Mouse (Mus musculus) MEL (cell line): ENCODE data around the gene Tmprss13. TPM values are rescaled to one million over a fixed set of nuclear protein-coding genes. Genes with fewer than 3 reads are reported as not detected.

Experiments
- DNase-seq: peaks from one replicate; pipeline ENCODE4 v3.0.0; 2011; ENCODE audit warnings: low read depth, low spot score
- H3K27ac ChIP-seq: 2 replicates; pipeline ENCODE4 v1.5.1; 2012; ENCODE audit warnings: low read depth, mild to moderate bottlenecking, control low read depth, low read length, moderate library complexity; ENCODE audit not compliant: control insufficient read depth
- H3K27me3 ChIP-seq, 2 experiments: fragments of 150-350 bp in 1 of 2; sonication (generic) in 1 of 2; 2 replicates each; pipeline ENCODE4 v1.6.1; 2012; ENCODE audit warnings: low read length in 2 of 2, mild to moderate bottlenecking in 2 of 2, improper control_type of control experiment in 1 of 2, moderate library complexity in 1 of 2; ENCODE audit not compliant: insufficient read depth in 2 of 2, control insufficient read depth in 1 of 2
- H3K36me3 ChIP-seq, 2 experiments: 2 replicates each; pipeline ENCODE4 v1.6.1; 2012 to 2014; ENCODE audit warnings: low read length in 2 of 2, improper control_type of control experiment in 1 of 2, inconsistent platforms in 1 of 2, mild to moderate bottlenecking in 1 of 2; ENCODE audit not compliant: insufficient read depth in 2 of 2, control insufficient read depth in 1 of 2
- H3K4me1 ChIP-seq, 2 experiments: fragments of 150-350 bp in 1 of 2; sonication (generic) in 1 of 2; 2 replicates each; pipeline ENCODE4 v1.6.1; 2012; ENCODE audit warnings: low read length in 2 of 2, improper control_type of control experiment in 1 of 2, mild to moderate bottlenecking in 1 of 2; ENCODE audit not compliant: insufficient read depth in 2 of 2, control insufficient read depth in 1 of 2
- H3K4me3 ChIP-seq, 2 experiments: fragments of 150-350 bp in 1 of 2; sonication (generic) in 1 of 2; 2 replicates each; pipeline ENCODE4 v1.5.1; 2012; ENCODE audit warnings: low read depth in 2 of 2, low read length in 2 of 2, mild to moderate bottlenecking in 2 of 2, moderate library complexity in 2 of 2, control low read depth in 1 of 2, improper control_type of control experiment in 1 of 2; ENCODE audit not compliant: control insufficient read depth in 1 of 2, insufficient read depth in 1 of 2
- H3K79me2 ChIP-seq: 2 replicates; pipeline ENCODE4 v1.6.1; 2012; ENCODE audit warnings: mild to moderate bottlenecking, low read length, moderate library complexity; ENCODE audit not compliant: control insufficient read depth, poor library complexity, insufficient read depth
- H3K9ac ChIP-seq: 2 replicates; pipeline ENCODE4 v1.6.1; 2012; ENCODE audit warnings: low read depth, mild to moderate bottlenecking, control low read depth, low read length, moderate library complexity; ENCODE audit not compliant: control insufficient read depth, poor library complexity, severe bottlenecking
- H3K9me3 ChIP-seq: fragments of 150-350 bp; sonication (generic); replicated peaks from 2 replicates; pipeline ENCODE4 v1.6.1; 2012; ENCODE audit warnings: mild to moderate bottlenecking, low read length, improper control_type of control experiment, moderate library complexity; ENCODE audit not compliant: insufficient read depth
- CHD2 ChIP-seq: IDR thresholded peaks from 2 replicates; pipeline ENCODE4 v1.6.1; 2011; ENCODE audit warnings: low read length, improper control_type of control experiment
- E2F4 ChIP-seq: IDR thresholded peaks from 2 replicates; pipeline ENCODE4 v1.6.1; 2011; ENCODE audit warnings: low read depth, low read length, improper control_type of control experiment, borderline replicate concordance
- ETS1 ChIP-seq: IDR thresholded peaks from 2 replicates; pipeline ENCODE4 v1.6.1; 2012; ENCODE audit warnings: low read depth, mild to moderate bottlenecking, inconsistent platforms, low read length, improper control_type of control experiment, moderate library complexity
- GABPA ChIP-seq: IDR thresholded peaks from 2 replicates; pipeline ENCODE4 v1.6.1; 2012; ENCODE audit warnings: low read depth, mild to moderate bottlenecking, inconsistent platforms, low read length, improper control_type of control experiment, moderate library complexity
- HCFC1 ChIP-seq: IDR thresholded peaks from 2 replicates; pipeline ENCODE4 v1.6.1; 2012; ENCODE audit warnings: low read depth, mild to moderate bottlenecking, inconsistent platforms, low read length, improper control_type of control experiment, moderate library complexity
- KAT2A ChIP-seq: conservative IDR thresholded peaks from 2 replicates; pipeline ENCODE4 v1.6.1; 2012; ENCODE audit warnings: low read depth, low read length, improper control_type of control experiment, inconsistent platforms
- MAZ ChIP-seq: IDR thresholded peaks from 2 replicates; pipeline ENCODE4 v1.6.1; 2012; ENCODE audit warnings: low read depth, mild to moderate bottlenecking, inconsistent platforms, low read length, improper control_type of control experiment
- MXI1 ChIP-seq: IDR thresholded peaks from 2 replicates; pipeline ENCODE4 v1.6.1; 2011; ENCODE audit warnings: mild to moderate bottlenecking, low read depth, low read length, improper control_type of control experiment
- MYB ChIP-seq: IDR thresholded peaks from 2 replicates; pipeline ENCODE4 v1.6.1; 2011; ENCODE audit warnings: mild to moderate bottlenecking, low read depth, low read length, improper control_type of control experiment
- MYC ChIP-seq: IDR thresholded peaks from 2 replicates; pipeline ENCODE4 v1.6.1; 2011; ENCODE audit warnings: low read depth, mild to moderate bottlenecking, low read length, improper control_type of control experiment, moderate library complexity
- RAD21 ChIP-seq: IDR thresholded peaks from 2 replicates; pipeline ENCODE4 v1.6.1; 2011; ENCODE audit warnings: mild to moderate bottlenecking, low read depth, low read length, improper control_type of control experiment
- RCOR1 ChIP-seq: IDR thresholded peaks from 2 replicates; pipeline ENCODE4 v1.6.1; 2012; ENCODE audit warnings: low read depth, mild to moderate bottlenecking, inconsistent platforms, low read length, improper control_type of control experiment
- TAL1 ChIP-seq: IDR thresholded peaks from 2 replicates; pipeline ENCODE4 v1.6.1; 2012; ENCODE audit warnings: mild to moderate bottlenecking, inconsistent platforms, low read length, moderate library complexity, mixed read lengths
- TBP ChIP-seq: IDR thresholded peaks from 2 replicates; pipeline ENCODE4 v1.8.0; 2011; ENCODE audit warnings: low read depth, low read length, improper control_type of control experiment
- UBTF ChIP-seq: IDR thresholded peaks from 2 replicates; pipeline ENCODE4 v1.6.1; 2012; ENCODE audit warnings: low read depth, mild to moderate bottlenecking, inconsistent platforms, low read length, improper control_type of control experiment, moderate library complexity, borderline replicate concordance; ENCODE audit not compliant: insufficient read depth
- USF1 ChIP-seq: IDR thresholded peaks from 2 replicates; pipeline ENCODE4 v1.6.1; 2014; ENCODE audit warnings: low read depth, mild to moderate bottlenecking, inconsistent platforms, low read length, improper control_type of control experiment, moderate library complexity
- USF2 ChIP-seq, 2 experiments: IDR thresholded peaks; 2 replicates each; pipeline ENCODE4 v1.6.1; 2011 to 2012; ENCODE audit warnings: improper control_type of control experiment in 2 of 2, low read length in 2 of 2, borderline replicate concordance in 1 of 2, inconsistent platforms in 1 of 2, low read depth in 1 of 2, mild to moderate bottlenecking in 1 of 2; ENCODE audit not compliant: insufficient read depth in 1 of 2
- ZC3H11A ChIP-seq: IDR thresholded peaks from 2 replicates; pipeline ENCODE4 v1.6.1; 2012; ENCODE audit warnings: low read depth, mild to moderate bottlenecking, inconsistent platforms, low read length, improper control_type of control experiment
- ZKSCAN1 ChIP-seq: IDR thresholded peaks from 2 replicates; pipeline ENCODE4 v1.6.1; 2012; ENCODE audit warnings: low read depth, mild to moderate bottlenecking, inconsistent platforms, low read length, improper control_type of control experiment, moderate library complexity
- ZNF384 ChIP-seq: IDR thresholded peaks from 2 replicates; pipeline ENCODE4 v1.6.1; 2012; ENCODE audit warnings: low read depth, mild to moderate bottlenecking, inconsistent platforms, low read length, improper control_type of control experiment
- polyA plus RNA-seq, 2 experiments: library from polyadenylated mRNA; stranded (reverse) in 1 of 2; unstranded in 1 of 2; fragments of >175 nt in 1 of 2; fragments of >200 nt in 1 of 2; gene quantifications; 2 replicates each; pipeline versions ENCODE4 v1.2.1 to v1.2.4; 2012; ENCODE audit warnings: low replicate concordance in 2 of 2, low read depth in 1 of 2; ENCODE audit not compliant: insufficient read length in 2 of 2, insufficient read depth in 1 of 2, missing spikeins in 1 of 2
- total RNA-seq: library from RNA; depleted of rRNA; stranded (reverse); fragments of 300-350 nt; gene quantifications from 2 replicates; pipeline ENCODE4 v1.2.3, GENCODE M21; 2012; rRNA removed

The Tmprss13 gene
- total and polyA plus RNA-seq, 3 experiments = not detected

- H3K9ac ChIP-seq = no peak overlapping the region
- no peak overlapping the region for H3K27ac ChIP-seq
- H3K36me3 ChIP-seq = no peaks in the 10 kb centered on the region
- H3K4me1 ChIP-seq = no peaks in the 10 kb centered on the region
- H3K27me3 ChIP-seq = no peaks in the 10 kb centered on the region; a peak in 1 of 4 replicates
- DNase-seq = no peak
- H3K9me3 ChIP-seq = no peaks in the 10 kb centered on the region
- no peak overlapping the region for H3K4me3 ChIP-seq
- TF ChIP-seq CHD2 (no peak), TBP (no peak), KAT2A (no peak), USF2 (IDR thresholded peaks at IDR 0.05; ENCODE audit: borderline replicate concordance in 1 of 2, insufficient read depth in 1 of 2, low read depth in 1 of 2, low read length in 2 of 2) (no peak), ZNF384 (no peak), USF1 (no peak), MYC (no peak), GABPA (no peak), MXI1 (no peak), HCFC1 (no peak), MAZ (no peak), TAL1 (no peak), ZC3H11A (no peak), RAD21 (no peak), UBTF (no peak), E2F4 (no peak), RCOR1 (no peak)
- no peaks in the 10 kb centered on the region for H3K79me2 ChIP-seq
These were observed 76.3 kb downstream of the Tmprss13 start for GRCm38 (mm10) chr9:45395218-45395617.

DNA sequence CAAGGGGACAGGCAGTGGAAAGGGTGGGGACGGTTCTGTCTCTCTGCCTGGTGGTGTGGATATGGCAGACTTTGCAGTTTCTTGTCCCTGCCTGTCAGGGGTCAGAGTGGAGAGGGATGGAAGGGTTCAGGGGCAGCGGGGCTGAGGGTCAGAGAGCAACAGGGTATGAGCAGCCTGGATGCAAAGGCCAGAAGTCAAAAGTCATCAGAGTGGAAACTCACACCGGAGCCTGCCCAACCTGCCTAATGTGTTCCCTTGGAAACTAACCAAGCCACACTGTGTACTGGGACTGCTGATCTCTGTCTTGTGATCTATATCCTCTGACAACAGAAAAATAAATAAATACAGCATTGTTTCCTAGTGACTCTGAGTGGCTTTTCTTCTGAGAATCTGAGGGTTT is 76.9 kb downstream of the Tmprss13 start:
- no peak for TF ChIP-seq ZKSCAN1
- no peak for TF ChIP-seq ETS1
- no peak for TF ChIP-seq MYB
- TF ChIP-seq, all 39 proteins: peak for 0
- H3K27me3 ChIP-seq = no peaks in the 10 kb centered on the region; a peak in 1 of 4 replicates

More for the DNA sequence above, 76.9 kb downstream of the Tmprss13 start:
- Histone ChIP-seq H3K79me2 (no peaks in the 10 kb centered on the region), H3K9ac (no peak overlapping the region), H3K36me3 (no peaks in the 10 kb centered on the region), H3K4me3 (no peak overlapping the region), H3K4me1 (no peaks in the 10 kb centered on the region), H3K9me3 (no peaks in the 10 kb centered on the region), H3K27ac (no peak overlapping the region)
- DNase-seq = no peak

Other genes with a start within 250 kb of the Tmprss13 start
- not detected in 2 replicates for gene Jaml, start 239.9 kb upstream of the Tmprss13 start, total RNA-seq
- gene Jaml, start 239.9 kb upstream of the Tmprss13 start, polyA plus RNA-seq = not detected
- not detected in 2 replicates for gene Scn2b, start 201.3 kb upstream of the Tmprss13 start, total RNA-seq
- gene Scn2b, start 201.3 kb upstream of the Tmprss13 start, polyA plus RNA-seq = not detected
- not detected in 2 replicates for gene Scn4b, start 180.7 kb upstream of the Tmprss13 start, total RNA-seq
- not detected for gene Scn4b, start 180.7 kb upstream of the Tmprss13 start, polyA plus RNA-seq
- gene BC049352, start 137.1 kb upstream of the Tmprss13 start, total RNA-seq = not detected in 2 replicates
- not detected for gene BC049352, start 137.1 kb upstream of the Tmprss13 start, polyA plus RNA-seq
- gene Tmprss4, start 115.0 kb upstream of the Tmprss13 start, total RNA-seq = not detected in 2 replicates
- gene Tmprss4, start 115.0 kb upstream of the Tmprss13 start, polyA plus RNA-seq = not detected
- gene Il10ra, start 50.0 kb upstream of the Tmprss13 start, total RNA-seq = not detected in 2 replicates
- not detected for gene Il10ra, start 50.0 kb upstream of the Tmprss13 start, polyA plus RNA-seq
- gene Fxyd6, start 51.1 kb downstream of the Tmprss13 start, total RNA-seq = not detected in 2 replicates
- not detected for gene Fxyd6, start 51.1 kb downstream of the Tmprss13 start, polyA plus RNA-seq
- gene Fxyd2, start 80.6 kb downstream of the Tmprss13 start, total RNA-seq = not detected in 2 replicates
- gene Fxyd2, start 80.6 kb downstream of the Tmprss13 start, polyA plus RNA-seq = not detected
- gene Dscaml1, start 107.5 kb downstream of the Tmprss13 start, total RNA-seq = not detected in 2 replicates
- not detected for gene Dscaml1, start 107.5 kb downstream of the Tmprss13 start, polyA plus RNA-seq